Mouse (Mus musculus) left cerebral cortex, postnatal 14 days (tissue): ENCODE results near the gene Dsp. TPM values are rescaled to one million over a fixed set of nuclear protein-coding genes. Genes with fewer than 3 reads are reported as not detected.
A peak's percentile ranks its signal among the peaks of the same experiment; 100 is the strongest.

Experiments used
- DNase-seq, 2 experiments: peaks; one replicate each; pipeline ENCODE4 v3.0.0; 2021 to 2022; ENCODE audit warnings: low spot score in 2 of 2, mixed read lengths in 1 of 2
- intact Hi-C: fragments of 180-260 bp; cut with DNase I; formaldehyde crosslinking; loops from one replicate; pipeline ENCODE4 v1.15.1; 2025
- long read RNA-seq, 2 experiments: library from polyadenylated mRNA; stranded (forward); transcript quantifications; one replicate each; pipeline ENCODE4 v2.0.0; 2021
- total RNA-seq, 2 experiments: library from RNA; stranded (reverse); gene quantifications; 2 replicates each; pipeline ENCODE4 v1.2.3; 2021

Gene Dsp
- total RNA-seq, result under 1 TPM; 0.57 to 0.72 TPM
- long read RNA-seq, experiment 1, result 0 reads
- long read RNA-seq, experiment 2, result 0 reads

DNA sequence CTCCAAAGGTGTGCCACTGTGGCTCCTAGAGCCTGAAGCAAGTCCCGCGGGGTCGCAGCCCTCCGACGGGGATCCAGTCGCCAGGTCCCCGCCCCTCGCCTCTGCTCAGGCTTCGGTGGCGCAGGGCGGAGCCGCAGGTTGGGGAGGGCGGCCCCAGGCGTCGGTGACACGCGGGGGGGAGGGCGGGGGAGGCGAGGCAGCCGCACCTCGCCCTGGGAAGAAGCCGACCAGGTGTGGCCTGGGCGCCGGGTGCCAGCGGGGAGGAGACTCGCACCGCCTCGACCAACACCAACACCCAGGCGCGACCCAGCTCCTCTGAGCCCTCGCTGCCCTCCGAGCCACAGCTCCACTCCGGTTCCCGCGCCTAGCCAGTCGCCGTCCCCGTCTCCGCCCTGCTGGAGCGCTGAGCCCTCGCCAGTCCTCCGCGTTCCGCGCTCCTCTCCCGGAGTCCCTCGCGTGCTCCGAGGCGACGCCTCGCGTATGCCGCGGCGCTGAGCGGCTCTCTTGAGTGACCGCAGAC lies at the start of gene Dsp:
Dsp (plus strand) TSS at position 226 of the 520 bp plus-strand sequence.
- peak in 1 of 2 experiments; percentile 9 for DNase-seq
- intact Hi-C loops, result no loop called here

GRCm38 (mm10) chr13:38103406-38103805 lies 47.7 kb upstream of the Dsp start:
- intact Hi-C loops, result no loop called here
- peak in 1 of 2 experiments; percentile 66 for DNase-seq

DNA sequence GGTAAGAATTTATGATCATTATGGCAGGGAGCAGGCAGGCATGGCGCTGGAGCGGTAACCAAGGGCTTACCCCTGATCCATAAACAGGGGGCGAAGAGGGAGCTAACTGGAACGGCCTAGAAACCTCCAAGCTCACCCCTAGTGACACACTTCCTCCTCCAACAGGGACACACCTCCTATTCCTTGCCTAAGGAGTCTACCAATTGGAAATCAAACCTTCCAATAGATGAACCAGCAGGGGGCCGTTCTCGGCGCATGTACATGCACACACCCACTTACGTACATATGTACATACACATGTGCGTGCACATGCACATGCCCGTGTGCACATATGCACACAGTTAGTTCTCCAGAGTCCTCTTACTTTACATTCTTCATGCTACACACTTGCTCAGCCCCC lies 46.6 kb upstream of the Dsp start:
- intact Hi-C loops, result no loop called here
- DNase-seq, result no peak

DNA sequence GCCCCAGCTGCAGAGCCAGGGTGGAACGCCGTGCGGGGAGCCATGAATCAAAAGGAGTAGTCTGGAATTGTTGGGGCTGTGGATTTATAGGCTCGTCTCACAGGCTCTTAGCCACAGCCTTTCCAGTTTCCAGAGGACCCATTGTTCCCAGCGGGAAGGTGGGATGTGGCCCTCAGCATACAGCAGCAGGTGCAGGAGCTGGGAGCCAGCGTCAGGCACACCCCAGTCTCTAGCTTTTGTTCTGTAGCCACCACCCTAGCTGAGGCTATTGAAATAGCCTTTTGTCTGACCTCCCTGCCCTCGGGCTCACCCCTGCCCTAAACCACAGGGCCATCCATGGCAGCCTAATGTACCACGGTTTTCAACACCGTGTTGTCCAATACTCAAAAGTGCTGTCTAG lies 42.0 kb upstream of the Dsp start:
- DNase-seq, result no peak
- intact Hi-C loops, result no loop called here

- no peak for DNase-seq
- intact Hi-C loops, result no loop called here
Observed at GRCm38 (mm10) chr13:38122321-38122720, 28.8 kb upstream of the Dsp start.

DNA sequence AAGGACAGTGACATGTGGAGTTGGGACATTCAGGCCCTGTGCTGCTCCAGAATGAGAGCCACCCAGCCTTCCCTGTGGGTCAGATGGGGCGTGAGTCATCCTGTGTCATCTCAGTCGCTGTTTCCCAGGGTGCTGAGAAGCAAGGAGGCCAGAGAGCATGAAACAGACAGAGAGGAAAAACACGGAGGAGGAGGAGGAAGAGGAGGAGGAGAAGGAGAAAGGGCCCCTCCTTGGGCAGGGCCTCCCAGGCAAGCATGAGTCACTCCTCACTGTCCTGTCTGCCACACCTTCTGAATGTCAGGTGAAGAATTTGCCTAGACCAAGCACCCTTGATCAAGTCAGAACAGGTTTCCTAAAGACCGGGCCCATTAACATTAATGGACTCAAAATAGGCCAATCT lies 27.4 kb upstream of the Dsp start:
- intact Hi-C loops, result no loop called here
- no peak for DNase-seq

DNA sequence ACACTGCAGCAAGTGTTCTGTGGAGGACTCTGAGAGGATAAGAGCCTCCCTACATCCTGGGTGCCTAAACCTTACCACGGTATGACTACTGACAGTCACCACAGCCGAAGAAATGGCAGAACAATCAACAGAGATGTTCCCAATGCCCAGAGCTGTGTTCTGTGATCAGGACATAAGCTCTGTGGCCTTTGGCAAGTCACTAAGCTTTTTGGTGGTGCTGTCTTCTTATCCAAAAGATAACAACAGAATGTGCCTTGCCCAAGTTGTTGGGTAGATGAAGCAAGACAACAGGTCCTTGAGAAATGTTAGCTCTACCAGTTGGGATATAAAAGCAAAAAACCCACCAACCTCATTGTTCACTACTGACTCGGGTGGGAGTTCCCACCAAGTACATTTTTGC lies 23.4 kb upstream of the Dsp start:
- intact Hi-C loops, result no loop called here
- DNase-seq, result no peak

GRCm38 (mm10) chr13:38128246-38128645 lies 22.8 kb upstream of the Dsp start:
- DNase-seq, result no peak
- intact Hi-C loops, result no loop called here

- intact Hi-C loops, result no loop called here
- DNase-seq, result no peak
Observed at GRCm38 (mm10) chr13:38129492-38129891, 21.6 kb upstream of the Dsp start.

DNA sequence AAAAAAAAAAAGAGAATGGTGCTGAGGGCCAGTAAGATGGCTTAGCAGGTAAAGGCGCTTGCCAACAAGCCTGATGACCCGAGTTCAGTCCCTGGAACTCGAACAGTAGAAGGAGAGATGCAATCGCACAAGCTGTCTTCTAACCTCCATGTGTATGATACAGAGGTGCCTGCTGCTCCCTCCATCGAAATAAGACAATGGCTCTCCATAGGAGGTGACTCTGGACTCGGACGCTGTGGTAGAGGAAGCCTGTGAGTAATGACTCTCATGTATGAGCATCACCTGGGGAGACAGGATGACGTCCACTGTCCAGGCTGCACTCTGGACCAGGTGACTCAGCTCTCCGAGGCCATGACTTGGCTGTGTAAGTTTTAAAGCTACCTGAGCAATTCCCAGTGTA lies 21.0 kb upstream of the Dsp start:
- no peak for DNase-seq
- intact Hi-C loops, result no loop called here

GRCm38 (mm10) chr13:38133016-38133528 lies 18.0 kb upstream of the Dsp start:
- intact Hi-C loops, result no loop called here
- no peak for DNase-seq

GRCm38 (mm10) chr13:38140521-38140920 lies 10.6 kb upstream of the Dsp start:
- intact Hi-C loops, result no loop called here
- no peak for DNase-seq

DNA sequence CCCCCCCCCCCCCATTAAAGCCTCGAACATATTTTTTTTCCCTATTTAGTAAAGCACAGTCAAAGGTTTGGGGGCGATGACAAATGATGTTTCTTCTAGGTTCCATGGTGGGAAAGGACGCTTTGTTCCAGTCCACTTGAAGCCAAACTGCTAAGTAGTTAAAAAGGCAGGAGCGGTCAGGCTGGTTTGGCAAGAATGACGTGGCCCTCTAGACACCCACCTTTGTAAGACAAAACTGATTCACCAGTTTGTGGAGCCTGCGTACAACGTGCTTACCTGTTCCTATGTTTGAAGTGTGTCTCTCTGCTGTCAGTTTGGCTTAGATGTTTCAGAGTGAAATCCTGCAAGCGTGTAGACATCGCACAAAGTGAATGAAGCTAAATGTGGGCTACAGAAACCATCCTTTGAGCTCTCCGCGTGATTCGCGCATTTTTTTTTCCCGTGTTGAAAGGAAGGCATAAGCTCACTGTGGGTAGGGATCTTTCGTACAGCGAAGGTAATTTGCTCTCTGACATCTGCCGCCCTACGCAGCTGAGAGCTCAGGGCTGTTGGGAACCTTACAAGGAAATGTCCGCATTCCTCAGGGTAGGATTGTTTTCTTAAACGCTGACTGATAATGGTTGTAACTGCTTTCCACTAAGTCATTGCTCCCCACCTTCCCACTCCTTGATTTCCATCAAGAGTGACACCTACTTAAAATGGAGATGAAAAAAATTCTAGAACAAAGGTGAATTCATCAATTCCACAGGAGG lies 6.0 kb upstream of the Dsp start:
- no peak for DNase-seq
- intact Hi-C loops, result no loop called here

GRCm38 (mm10) chr13:38148348-38148747 lies 2.7 kb upstream of the Dsp start:
- intact Hi-C loops, result no loop called here
- no peak for DNase-seq

- no peak for DNase-seq
- intact Hi-C loops, result no loop called here
Observed at GRCm38 (mm10) chr13:38151671-38152428, 756 bp downstream of the Dsp start.

DNA sequence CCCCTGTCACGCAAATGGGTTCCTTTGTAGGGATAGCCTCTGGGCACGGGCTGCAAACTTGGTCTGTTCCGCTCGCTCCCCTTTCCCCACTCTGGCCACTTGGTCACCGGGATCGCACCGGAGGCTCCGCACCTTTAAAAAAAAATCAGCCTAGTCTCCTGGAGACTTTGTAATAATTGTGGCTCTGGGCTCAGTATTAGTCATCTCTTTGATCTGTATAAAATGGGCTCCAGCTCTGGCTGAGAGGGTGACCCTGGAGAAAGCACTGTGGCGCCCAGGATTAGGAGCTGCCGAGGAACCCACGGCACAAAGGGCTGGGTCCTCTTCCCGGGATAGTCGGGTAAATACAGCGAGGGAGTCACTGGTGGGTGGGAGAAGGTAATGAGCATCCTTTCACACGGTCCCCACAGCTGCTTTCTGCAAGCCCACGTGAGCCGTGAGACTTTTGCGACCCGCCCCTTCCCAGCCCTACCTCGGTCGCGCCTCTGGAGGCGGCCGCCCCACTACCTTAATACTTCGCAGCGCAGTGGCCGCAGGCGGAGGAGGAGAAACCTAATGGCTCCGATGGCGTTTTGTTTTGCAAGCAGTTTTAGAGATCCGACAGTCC lies 1.4 kb downstream of the Dsp start:
- no peak for DNase-seq
- intact Hi-C loops, result no loop called here

- DNase-seq, result no peak
- intact Hi-C loops, result no loop called here
Observed at GRCm38 (mm10) chr13:38155523-38155922, 4.4 kb downstream of the Dsp start.

DNA sequence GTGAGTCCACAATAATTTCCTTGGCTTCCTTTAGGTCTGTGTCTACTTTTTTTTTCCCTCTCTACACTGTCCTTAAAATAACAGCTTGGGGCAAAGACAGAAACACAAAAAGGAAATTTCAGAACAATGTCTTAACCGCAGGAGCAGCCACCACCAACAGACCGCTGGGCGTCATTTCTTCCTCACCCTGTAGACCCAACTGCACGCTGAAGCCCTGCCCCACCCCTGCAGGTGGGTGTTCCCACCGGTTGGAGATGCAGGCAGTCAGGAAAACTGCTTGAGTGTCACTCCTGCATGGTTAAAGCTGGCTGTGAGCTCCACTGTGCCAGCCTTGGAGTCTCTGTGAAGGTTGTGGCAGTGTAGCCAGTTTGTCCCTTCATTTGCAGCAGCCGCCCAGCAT lies 6.5 kb downstream of the Dsp start:
- no peak for DNase-seq
- intact Hi-C loops, result no loop called here

GRCm38 (mm10) chr13:38162002-38162401 lies 10.9 kb downstream of the Dsp start:
- intact Hi-C loops, result no loop called here
- no peak for DNase-seq

DNA sequence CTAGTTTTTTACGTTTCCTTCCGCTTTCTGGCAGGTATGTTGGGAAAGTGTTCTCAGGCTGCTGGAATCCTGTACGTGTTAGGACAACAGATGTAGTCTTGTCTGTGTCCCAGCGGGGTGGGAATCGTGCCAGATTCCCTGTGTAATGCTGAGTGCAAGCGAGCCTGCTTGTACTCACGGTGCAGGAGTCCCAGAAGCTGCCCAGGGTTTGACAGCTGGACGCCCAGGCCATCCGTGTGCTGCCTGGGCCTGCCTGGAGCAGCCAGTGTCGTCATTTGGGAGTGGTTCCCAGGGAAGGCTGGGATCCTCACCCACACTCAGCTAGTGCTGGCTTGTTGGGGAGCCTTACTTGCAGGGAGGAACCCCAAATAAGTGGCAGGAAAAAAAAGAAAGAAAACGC lies 11.6 kb downstream of the Dsp start:
- intact Hi-C loops, result no loop called here
- DNase-seq, result peak; percentile 18 to 19
